Mouse (Mus musculus) adrenal gland, postnatal 14 days (tissue): ENCODE measurements around the gene Sat2. TPM values are rescaled to one million over a fixed set of nuclear protein-coding genes. Genes with fewer than 3 reads are reported as not detected.

Experiments used
- DNase-seq: peaks from one replicate; pipeline ENCODE4 v3.0.0; 2021; ENCODE audit warnings: mixed read lengths
- long read RNA-seq, 2 experiments: library from polyadenylated mRNA; stranded (forward); transcript quantifications; one replicate each; pipeline ENCODE4 v2.0.0; 2021
- total RNA-seq: library from RNA; stranded (reverse); gene quantifications from 2 replicates; pipeline ENCODE4 v1.2.3, GENCODE M21; 2021

Sat2 gene
- total RNA-seq = 7.9 and 8.2 TPM in 2 replicates
- long read RNA-seq, experiment 1, transcript Sat2-202 (6 exons, 968 nt) = major isoform, 9 of 15 reads
- long read RNA-seq, experiment 1, partial matches to known transcripts = 3 of 15 reads
- long read RNA-seq, experiment 1, other reads (novel, unspliced or antisense) = 2 of 15 reads
- long read RNA-seq, experiment 2, transcript Sat2-202 (6 exons, 968 nt) = major isoform, 6 of 13 reads
- long read RNA-seq, experiment 2, partial matches to known transcripts = 3 of 13 reads
- long read RNA-seq, experiment 2, other reads (novel, unspliced or antisense) = 0 of 13 reads

DNA sequence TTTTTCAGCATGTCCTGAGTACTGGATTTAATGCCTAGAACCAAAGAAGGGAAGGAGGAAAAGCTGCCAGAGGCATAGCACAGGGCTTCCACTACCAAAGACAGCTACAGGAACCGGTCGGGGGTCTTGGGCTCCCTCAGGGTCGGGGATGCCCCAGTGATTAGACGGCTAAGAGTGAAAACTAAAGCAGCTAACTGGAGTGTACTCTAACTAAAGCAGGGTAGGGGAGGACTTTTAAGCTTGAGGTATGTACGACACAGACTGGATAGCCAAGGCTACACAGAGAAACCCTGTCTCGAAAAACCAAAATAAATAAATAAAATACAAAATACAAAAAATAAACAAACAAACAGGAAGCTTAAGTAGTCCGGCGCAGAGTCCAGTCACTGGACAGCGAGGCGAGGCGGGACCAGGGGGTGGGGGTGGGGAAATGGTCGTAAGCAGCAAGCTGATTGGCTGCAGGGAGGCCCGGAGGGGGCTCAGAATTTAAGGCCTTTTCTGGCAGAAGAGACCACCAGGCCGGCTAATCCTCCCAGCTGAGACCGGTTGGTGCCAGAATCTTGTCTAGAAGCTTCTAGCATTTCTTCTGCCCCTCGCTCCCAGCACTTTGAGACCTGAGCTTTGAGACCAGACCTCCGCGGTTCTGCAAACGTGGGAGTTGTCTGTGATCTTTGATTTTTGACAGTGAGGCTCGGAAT, at the start of gene Sat2:
Gene Sat2 (plus strand): TSS at position 454 of the 698 bp plus-strand sequence.
- DNase-seq = peak; percentile 81

DNA sequence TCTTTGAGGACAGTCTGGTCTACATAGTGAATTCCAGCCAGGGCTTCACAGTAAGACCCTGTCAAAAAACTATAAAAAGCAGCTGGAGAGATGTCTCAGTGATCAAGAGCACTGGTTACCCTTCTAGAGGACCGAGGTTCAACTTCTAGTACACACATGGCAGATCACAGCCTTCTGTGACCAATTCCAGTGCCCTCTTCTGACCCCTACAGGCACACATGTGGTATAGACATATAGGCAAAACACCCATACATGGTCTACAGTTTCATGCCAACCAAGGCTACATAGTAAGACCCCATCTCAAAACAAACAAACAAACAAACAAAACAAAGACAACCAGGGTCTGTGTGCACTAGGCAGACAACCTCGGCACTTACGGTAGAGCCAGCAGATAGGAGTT, 46.6 kb upstream of the Sat2 start:
- no peak for DNase-seq

DNA sequence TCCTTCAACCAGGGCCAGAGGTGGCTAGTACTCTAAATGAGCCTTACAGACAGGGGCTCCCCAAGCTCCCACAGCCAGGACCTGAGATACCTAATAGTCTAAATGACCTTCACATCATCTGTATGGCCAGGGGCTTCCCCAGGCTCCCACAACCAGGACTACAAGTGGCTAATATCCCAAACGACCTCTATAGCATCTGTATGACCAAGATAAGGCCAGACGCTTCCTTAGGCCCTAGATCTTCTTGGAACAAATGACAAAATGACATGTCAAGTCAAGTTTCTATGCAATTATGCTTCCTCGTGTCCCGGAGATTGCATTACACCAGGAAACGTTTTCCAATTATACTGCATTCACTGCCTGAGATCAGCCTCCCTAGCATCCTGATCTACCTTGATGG, 45.5 kb upstream of the Sat2 start:
- no peak for DNase-seq

DNA sequence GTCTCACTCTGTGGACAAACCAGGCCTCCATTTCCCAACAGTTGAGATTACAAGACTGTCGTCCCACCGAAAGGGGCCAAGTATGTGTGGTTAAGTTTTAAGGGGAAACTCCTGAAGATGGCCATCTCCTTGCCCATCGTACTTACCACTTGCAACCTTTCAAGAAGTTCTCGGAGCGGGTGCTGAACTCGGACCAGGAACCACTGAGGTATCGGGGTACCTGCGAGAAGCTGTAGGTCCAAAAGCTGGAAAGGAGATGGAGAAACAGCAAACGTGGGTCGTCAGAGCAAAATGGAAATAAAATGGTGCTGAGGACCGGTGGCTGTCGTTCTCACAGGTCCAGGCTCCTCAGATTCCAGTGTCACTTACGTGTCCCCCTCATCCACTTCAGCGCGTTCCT, 43.5 kb upstream of the Sat2 start:
- no peak for DNase-seq

DNA sequence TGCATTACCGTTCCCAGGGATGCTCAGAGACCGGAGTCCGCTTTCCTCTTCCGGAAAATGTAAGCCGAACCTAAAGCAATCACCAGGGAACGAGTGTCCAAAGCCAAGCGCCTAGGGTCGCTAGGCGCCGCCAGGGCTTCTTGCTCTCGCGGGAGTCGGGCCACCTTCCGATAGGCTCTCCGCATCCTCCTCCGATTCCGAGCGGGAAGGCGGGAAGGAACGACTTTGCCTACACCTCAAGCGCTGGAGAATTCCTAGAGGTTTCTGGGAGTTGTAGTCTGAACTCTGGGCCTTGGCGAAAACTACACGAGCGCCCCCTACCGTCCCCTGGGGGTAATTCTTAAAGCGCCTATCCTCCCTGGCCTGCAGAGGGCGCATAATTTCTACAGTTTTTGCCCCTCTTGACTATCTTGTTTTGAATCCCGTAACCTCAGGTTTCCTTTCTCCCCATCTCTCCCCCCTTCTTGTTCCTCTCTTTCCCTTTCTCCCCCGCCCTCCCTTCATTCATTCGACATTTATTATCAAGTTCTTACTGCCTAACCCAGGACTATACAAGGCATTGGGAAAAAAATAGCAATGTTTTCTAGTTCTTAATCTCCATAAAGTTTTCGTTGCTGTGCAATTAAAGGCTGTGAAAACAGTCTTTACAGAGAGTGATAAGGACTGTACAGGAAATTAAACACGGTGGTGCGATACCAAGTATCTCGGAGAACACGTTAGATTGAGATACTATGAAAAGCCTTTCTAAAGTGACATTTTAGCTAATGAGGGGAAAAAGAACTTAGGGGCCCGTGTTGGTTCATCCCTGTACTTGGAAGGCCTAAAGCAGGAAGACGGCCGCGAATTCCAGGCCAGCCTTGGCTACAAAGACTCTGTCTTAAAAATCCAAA, 42.5 kb upstream of the Sat2 start:
- peak; percentile 97 for DNase-seq

DNA sequence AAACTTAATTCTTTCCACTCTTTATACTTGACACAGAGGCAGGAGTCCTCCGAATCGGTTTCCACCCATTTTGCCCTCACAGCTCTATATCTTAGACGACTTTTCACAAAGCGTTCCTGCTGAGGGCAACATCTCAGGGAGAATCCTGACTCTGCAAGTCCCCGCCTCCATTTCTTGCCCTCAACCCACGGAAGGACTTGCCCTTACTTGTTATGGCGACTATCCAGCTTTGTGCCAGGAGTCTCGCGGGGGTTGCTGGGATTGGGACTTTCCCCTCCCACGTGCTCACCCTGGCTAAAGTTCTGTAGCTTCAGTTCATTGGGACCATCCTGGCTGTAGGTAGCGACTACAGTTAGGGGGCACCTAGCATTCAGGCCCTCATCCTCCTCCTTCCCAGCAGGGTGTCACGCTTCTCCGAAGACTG, 41.7 kb upstream of the Sat2 start, which contains the start of the genes Wrap53 and Trp53:
Gene Wrap53 (minus strand): TSS at position 165 of the 424 bp plus-strand sequence.
Gene Trp53 (plus strand): TSS at position 269 of the 424 bp plus-strand sequence.
- peak; percentile 95 for DNase-seq

DNA sequence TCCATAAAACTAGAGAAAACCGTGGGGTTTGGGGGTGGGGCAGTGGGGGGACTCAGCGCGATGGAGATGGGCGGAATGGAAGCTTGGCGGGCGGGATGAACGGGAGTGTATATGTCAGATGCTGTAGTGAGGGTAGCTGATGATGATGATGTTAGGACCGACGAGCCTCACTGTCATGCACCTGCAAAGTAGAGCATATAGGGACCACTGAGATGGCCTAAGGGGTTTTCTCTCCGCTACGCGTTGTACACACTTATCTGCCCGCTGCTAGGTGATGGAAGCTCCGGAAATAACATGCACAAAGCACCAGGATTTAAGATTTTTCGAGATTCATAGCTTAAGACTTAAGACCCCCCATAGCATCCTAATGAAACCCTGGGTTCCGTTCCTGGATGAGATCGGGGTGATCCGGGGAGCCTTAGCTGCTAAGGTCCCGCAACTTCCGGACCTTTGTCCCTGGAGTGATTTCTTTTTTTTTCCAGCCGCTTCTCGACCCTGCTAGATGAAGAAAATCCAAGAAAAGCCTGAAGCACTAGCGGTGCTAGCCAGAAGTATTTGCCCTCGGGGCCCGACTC, 41.2 kb upstream of the Sat2 start:
- no peak for DNase-seq

DNA sequence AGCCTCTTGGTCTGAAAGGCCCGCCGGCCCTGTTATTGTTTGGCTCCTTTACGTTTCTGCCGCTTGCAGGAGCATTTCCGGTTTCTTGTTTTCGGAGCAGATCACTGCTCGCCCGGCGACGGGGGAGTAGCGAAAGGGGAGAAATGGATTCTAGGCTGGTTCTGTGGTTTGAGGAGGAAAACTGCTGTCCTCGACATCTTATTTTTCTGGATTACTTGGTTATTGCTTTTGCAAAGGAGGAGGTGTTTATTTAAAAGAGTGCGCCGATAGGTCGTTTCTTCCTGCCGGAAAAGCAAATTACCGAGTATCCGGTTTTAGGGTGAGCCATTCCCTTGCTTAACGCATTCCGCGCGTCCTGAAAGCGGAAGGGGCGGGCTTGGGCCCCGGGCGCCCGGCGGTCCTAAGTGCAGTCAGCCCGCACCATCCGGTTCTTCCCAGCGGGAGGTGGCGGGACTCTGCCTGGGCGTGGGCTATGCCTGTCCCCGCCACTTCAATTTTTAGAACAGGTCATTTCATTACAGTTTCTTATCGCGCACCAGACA, 40.6 kb upstream of the Sat2 start:
- peak; percentile 95 for DNase-seq

DNA sequence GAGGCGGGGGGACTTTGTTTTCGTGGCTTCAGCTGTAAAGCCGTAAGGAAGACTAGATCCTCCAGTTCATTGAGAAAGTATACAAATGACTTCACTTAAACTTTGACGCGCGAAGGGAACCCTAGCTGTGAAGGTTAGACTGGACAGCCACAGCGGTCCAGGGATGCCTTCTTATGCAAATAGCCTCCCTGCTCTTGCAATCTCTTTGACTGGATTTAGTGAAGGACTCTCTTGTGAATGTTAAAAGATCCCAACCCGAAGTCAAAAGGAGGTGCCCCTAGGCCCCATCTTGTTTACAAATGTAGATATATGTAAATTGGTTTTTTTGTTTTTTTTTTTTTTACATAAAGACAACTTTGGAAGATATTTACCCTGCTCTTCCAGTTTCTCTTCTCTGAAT, 40.0 kb upstream of the Sat2 start:
- DNase-seq = peak; percentile 40

DNA sequence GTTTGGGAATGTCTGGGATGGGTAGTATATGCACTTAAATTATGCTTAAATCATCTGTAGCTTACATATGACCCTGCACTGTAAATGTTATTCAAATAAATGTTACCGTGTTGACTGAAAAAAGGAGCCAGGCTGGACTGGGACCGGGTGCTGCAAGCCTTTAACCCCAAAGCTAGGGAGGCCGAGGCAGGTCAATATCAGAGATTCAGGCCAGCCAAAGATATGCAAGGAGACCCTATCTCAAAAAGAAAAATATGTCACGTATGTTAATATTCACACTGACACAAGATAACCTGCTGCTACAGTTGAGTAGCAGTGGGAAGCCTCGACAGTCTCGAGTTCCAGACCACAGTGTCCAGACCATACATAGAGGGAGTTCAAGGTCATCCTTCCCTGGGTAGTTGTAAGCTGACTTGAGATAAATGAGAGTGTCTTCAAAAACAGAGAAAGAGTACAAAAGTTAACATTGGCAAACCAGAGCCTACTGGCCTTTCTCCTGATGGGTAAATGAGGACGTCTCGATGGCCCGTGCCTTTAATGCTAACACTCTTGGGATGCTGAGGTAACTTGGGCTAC, 39.5 kb upstream of the Sat2 start:
- DNase-seq = no peak

DNA sequence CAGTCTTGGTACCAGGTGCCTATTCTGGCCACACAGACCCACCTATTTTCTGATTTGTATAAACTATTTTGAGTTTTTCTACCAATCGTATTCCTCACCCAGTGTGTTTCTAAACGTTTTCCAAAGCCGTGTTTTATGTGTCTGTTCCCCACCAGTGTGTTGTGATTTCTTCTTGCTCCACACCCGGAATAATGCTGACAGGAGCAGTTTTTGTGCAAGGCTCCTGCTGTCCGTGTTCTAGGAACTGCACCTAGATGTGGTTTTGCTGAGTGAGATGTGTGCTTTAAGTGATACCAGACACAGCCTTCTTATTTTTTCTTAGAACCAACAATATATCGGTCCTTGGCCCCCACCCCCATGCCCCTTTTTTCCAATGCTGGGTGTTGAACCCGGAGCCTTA, 37.8 kb upstream of the Sat2 start:
- no peak for DNase-seq

DNA sequence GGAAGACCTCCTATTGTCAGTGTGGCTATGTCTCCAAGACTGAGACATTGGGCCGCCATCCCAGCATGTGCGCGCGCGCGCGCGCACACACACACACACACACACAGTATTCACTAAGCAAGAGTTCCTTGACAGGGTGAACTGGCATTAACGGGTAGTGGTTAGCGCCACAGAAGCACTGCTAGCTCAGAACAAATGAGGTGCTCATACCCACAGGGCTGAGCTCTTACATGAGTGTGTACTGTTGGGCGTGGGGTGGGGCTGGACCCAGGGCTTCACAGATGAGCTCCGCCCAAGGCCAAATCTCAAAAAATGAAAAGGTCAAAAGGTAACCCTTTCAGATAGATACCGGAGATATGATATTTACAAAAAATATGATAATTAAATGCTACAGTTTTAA, 36.9 kb upstream of the Sat2 start:
- DNase-seq = no peak

DNA sequence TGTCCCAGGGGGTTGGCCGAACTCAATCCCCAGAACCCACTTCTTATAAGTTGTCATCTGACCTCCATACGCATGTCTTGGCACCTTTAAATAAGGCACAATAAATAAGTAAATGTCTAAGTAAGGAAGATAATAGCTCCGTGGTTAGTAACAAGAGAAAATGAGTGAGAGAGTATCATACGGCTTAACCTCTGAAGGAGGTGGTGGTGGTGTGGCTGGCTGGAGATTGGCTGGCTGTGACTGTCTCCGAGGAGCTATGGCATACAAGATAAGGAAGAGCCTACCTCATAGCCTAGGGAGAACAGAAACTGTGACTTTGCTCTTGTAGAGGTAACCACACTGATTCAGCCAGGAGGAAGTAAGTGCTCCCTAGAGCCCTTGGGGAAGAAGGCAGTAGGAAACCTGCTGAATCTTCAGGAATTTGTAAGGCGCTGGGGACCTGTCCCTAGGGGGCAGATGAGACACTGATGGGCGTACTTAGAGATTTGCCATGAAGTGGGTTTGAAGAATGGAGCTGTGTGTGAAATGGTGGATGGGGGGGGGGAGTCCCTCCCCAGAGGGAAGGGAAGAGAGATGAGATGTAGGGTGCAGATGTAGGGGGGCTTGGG, 36.0 kb upstream of the Sat2 start:
- DNase-seq = no peak

DNA sequence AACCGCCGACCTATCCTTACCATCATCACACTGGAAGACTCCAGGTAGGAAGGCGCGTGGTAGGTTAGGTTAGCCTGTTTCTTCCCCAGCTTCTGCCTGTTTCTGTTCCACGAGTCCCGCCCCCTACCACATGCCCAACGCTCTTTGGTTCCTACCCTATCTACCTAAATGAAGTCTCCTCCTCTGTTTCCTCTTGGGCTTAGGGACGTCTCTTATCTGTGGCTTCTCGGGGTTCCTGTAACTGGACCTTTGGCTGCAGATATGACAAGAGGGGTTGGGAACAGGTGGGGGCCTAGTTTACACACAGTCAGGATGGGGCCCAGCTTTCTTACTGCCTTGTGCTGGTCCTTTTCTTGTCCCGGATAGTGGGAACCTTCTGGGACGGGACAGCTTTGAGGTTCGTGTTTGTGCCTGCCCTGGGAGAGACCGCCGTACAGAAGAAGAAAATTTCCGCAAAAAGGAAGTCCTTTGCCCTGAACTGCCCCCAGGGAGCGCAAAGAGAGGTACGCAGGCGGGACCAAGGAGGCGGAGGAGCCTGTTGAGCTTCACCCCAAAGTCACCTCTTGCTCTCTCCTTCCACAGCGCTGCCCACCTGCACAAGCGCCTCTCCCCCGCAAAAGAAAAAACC, 32.5 kb upstream of the Sat2 start:
- DNase-seq = no peak

DNA sequence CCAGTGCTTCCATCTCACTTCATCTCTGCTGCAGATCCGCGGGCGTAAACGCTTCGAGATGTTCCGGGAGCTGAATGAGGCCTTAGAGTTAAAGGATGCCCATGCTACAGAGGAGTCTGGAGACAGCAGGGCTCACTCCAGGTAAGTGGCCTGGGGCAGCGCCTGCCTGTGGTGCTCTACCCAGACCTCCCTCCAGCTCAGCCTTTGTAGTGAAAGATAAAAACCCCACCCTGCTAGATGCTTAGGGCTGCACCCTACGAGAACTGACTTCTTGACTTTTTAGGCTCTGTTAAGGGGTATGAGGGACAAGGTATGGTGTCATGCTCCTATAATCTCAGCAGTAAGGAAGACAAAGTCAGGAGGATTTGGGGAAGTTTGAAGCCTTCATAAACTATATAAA, 31.2 kb upstream of the Sat2 start:
- DNase-seq = no peak

DNA sequence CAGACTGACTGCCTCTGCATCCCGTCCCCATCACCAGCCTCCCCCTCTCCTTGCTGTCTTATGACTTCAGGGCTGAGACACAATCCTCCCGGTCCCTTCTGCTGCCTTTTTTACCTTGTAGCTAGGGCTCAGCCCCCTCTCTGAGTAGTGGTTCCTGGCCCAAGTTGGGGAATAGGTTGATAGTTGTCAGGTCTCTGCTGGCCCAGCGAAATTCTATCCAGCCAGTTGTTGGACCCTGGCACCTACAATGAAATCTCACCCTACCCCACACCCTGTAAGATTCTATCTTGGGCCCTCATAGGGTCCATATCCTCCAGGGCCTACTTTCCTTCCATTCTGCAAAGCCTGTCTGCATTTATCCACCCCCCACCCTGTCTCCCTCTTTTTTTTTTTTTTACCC, 30.4 kb upstream of the Sat2 start:
- DNase-seq = no peak

DNA sequence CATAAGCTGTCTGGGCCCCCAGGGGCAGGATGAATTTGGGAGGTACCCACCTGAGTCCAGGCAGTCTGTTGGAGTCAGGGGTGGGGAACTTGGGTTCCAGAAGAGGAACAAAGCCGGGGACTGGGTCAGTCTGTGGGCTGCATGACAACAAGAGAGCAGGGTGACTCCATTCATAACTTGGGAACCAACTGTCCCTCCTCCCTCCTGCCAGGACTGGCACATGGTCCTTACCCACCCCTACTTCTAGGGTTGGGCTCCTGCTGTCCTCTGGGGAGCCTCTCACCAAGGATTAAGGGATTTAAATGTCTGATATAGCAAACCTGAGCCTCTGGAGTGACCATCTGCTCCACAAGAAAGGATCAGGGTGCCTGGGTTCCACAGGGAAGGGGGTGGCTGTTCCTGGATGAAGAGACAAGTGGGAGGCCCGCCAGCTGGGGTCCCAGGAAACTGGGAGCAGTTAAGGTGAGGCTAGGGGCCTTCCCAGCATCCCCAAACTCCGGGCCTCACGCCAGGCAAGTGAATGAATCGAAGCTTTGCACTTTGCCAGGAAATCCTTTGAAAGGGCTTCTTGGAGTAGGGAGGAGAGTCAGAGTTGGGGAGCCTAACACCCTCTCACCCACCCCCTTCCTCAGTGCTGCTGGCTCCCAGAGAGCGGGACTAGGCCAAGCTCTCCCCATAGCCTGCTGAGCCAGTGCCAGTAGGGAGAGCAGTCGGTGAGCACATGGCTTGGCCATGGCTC, 29.8 kb upstream of the Sat2 start:
- DNase-seq = no peak

DNA sequence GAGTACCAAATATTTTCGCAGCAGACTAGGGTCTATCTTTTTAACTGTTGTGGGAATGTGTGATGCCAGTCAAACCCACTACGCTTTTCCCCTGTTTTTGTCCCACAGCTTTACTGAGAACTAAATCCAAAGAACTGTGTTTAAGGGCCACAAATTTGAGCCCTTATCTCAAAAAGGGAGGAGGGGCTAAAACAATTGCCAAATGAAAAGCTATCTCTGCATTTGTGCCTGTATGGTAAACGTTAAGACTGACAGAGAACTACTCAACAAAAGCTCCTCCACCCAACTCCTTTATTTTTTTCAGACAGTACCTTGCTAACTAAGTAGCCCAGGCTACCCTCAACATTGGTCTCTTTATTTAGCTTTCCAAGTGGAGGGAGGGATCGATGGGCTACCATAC, 29.0 kb upstream of the Sat2 start:
- DNase-seq = no peak

DNA sequence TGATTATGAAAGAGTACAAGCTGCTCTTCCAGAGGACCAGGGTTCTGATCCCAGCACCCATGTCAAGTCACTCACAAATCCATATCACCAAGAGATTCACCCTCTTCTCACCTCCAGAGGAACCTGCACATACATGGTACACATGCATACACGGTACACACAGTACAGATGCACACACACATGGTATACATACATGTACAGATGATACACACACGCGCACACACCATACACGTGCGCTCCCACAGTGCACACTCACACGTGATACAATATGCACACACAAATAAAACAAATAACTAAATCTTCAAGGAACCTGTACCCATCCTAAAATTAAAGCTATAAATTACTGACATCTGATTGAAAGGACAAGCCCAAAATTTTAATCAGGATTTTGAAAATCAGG, 27.0 kb upstream of the Sat2 start:
- DNase-seq = no peak

DNA sequence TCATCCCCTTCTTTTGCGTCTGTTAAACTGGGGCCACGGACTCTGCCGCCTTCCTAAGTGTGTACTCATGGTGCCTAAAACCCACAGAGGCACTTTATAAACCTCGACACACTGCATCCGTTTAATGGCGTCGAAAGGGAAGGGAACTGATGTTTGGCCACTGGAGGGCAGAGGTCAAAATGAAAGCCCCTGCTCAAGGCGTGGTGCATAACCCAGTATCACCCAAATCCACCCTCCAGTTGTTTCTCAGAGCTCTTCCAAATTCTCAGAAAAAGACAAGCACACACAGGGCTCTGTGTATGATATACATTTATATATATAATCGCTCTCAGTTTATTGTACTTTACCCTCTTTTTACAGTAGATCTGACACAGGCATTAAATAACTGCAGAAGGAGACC, 22.4 kb upstream of the Sat2 start:
- DNase-seq = peak; percentile 1
